Mouse (Mus musculus) gastrocnemius, adult 2 months (tissue): ENCODE data around the gene Slc39a11. TPM values are rescaled to one million over a fixed set of nuclear protein-coding genes. Genes with fewer than 3 reads are reported as not detected.
A peak's percentile ranks its signal among the peaks of the same experiment; 100 is the strongest.

Source experiments
- DNase-seq: peaks from one replicate; pipeline ENCODE4 v3.0.0; 2022
- H3K27ac ChIP-seq: fragments of 200-600 bp; 2 replicates; pipeline ENCODE4 v1.8.1; 2022; ENCODE audit warnings: mild to moderate bottlenecking
- H3K4me3 ChIP-seq: fragments of 200-600 bp; 2 replicates; pipeline ENCODE4 v1.8.1; 2022; ENCODE audit warnings: mild to moderate bottlenecking, moderate library complexity
- CTCF ChIP-seq: fragments of 200-600 bp; IDR thresholded peaks from 2 replicates; pipeline ENCODE4 v1.8.1; 2022; ENCODE audit warnings: antibody characterized with exemption, mild to moderate bottlenecking, moderate library complexity
- intact Hi-C: fragments of 180-260 bp; cut with DNase I; formaldehyde crosslinking; loops from one replicate; pipeline ENCODE4 v1.15.1; 2025
- long read RNA-seq, 2 experiments: library from polyadenylated mRNA; stranded (forward); transcript quantifications; one replicate each; pipeline ENCODE4 v2.0.0; 2021
- total RNA-seq, 2 experiments: library from RNA; stranded (reverse); gene quantifications; 2 replicates each; pipeline ENCODE4 v1.2.3; 2021

Gene Slc39a11
- 1 to 10 TPM; 1.8 to 3.0 TPM for total RNA-seq
- long read RNA-seq, experiment 1, partial matches to known transcripts = 0 of 4 reads
- long read RNA-seq, experiment 1, other reads (novel, unspliced or antisense) = 2 of 4 reads
- long read RNA-seq, experiment 2, partial matches to known transcripts = 0 of 5 reads
- long read RNA-seq, experiment 2, other reads (novel, unspliced or antisense) = 3 of 5 reads

GRCm38 (mm10) chr11:113649353-113650210, at the start of gene Slc39a11:
Gene Slc39a11, minus strand, starts transcription at chr11:113650079.
- H3K4me3 ChIP-seq = peak within 1 kb of the TSS; percentile 86
- DNase-seq = peak; percentile 83
- no peak for TF ChIP-seq CTCF
- intact Hi-C loops = loop anchor here (2.0 to 5.0 kb wide), 4 partner anchors 33 to 161 kb away; partner anchors contain the start of genes Cdc42ep4, D11Wsu47e and Fam104a
- H3K27ac ChIP-seq = peak within 1 kb of the TSS; percentile 95

- intact Hi-C loops = loop anchor here (5.0 kb wide), 2 partner anchors 52 to 53 kb away; partner anchors contain the start of genes Cdc42ep4 and Cog1
- H3K4me3 ChIP-seq = no peak overlapping the region
- no peak for DNase-seq
- H3K27ac ChIP-seq = no peak overlapping the region
- no peak for TF ChIP-seq CTCF
These were observed 49.8 kb upstream of the Slc39a11 start for GRCm38 (mm10) chr11:113699643-113700042.

GRCm38 (mm10) chr11:113698013-113698545, 48.2 kb upstream of the Slc39a11 start:
- intact Hi-C loops = no loop called here
- H3K27ac ChIP-seq = peak overlapping the region; percentile 39
- DNase-seq = peak; percentile 29
- no peak overlapping the region for H3K4me3 ChIP-seq
- TF ChIP-seq CTCF = no peak

GRCm38 (mm10) chr11:113697571-113697970, 47.7 kb upstream of the Slc39a11 start:
- intact Hi-C loops = no loop called here
- no peak overlapping the region for H3K4me3 ChIP-seq
- H3K27ac ChIP-seq = peak overlapping the region; percentile 39
- no peak for TF ChIP-seq CTCF
- no peak for DNase-seq

- intact Hi-C loops = no loop called here
- no peak for TF ChIP-seq CTCF
- no peak overlapping the region for H3K27ac ChIP-seq
- H3K4me3 ChIP-seq = no peak overlapping the region
- no peak for DNase-seq
These were observed 42.0 kb upstream of the Slc39a11 start for GRCm38 (mm10) chr11:113691851-113692250.

- TF ChIP-seq CTCF = no peak
- intact Hi-C loops = no loop called here
- no peak overlapping the region for H3K4me3 ChIP-seq
- DNase-seq = no peak
- no peak overlapping the region for H3K27ac ChIP-seq
These were observed 41.4 kb upstream of the Slc39a11 start for GRCm38 (mm10) chr11:113691318-113691717.

- H3K4me3 ChIP-seq = no peak overlapping the region
- intact Hi-C loops = no loop called here
These were observed 40.6 kb upstream of the Slc39a11 start for GRCm38 (mm10) chr11:113690506-113690905.

GRCm38 (mm10) chr11:113687031-113687430, 37.2 kb upstream of the Slc39a11 start:
- intact Hi-C loops = no loop called here
- no peak for DNase-seq
- H3K4me3 ChIP-seq = no peak overlapping the region
- no peak overlapping the region for H3K27ac ChIP-seq
- no peak for TF ChIP-seq CTCF

More at GRCm38 (mm10) chr11:113690506-113690905, 40.6 kb upstream of the Slc39a11 start:
- TF ChIP-seq CTCF = no peak
- no peak for DNase-seq
- no peak overlapping the region for H3K27ac ChIP-seq

- peak overlapping the region; percentile 92 for H3K27ac ChIP-seq
These were observed 35.0 kb upstream of the Slc39a11 start for GRCm38 (mm10) chr11:113684707-113685426.

GRCm38 (mm10) chr11:113683957-113684706, 34.3 kb upstream of the Slc39a11 start, which contains the start of the genes Fam104a and D11Wsu47e:
Gene Fam104a, minus strand, starts transcription at chr11:113684155.
Gene D11Wsu47e, plus strand, starts transcription at chr11:113684412.
- TF ChIP-seq CTCF = no peak
- DNase-seq = peak; percentile 97
- H3K27ac ChIP-seq = peak within 1 kb of the TSS; percentile 92
- intact Hi-C loops = loop anchor here (5.0 kb wide), 1 partner anchor 37 kb away; the partner anchor contains the start of gene Cog1
- peak within 1 kb of the TSS; percentile 89 for H3K4me3 ChIP-seq

More at GRCm38 (mm10) chr11:113684707-113685426, 35.0 kb upstream of the Slc39a11 start:
- DNase-seq = peak; percentile 10
- no peak for TF ChIP-seq CTCF
- intact Hi-C loops = loop anchor here (5.0 kb wide), 1 partner anchor 38 kb away; the partner anchor contains the start of gene Cog1
- peak overlapping the region; percentile 89 for H3K4me3 ChIP-seq

- Histone ChIP-seq H3K27ac (peak overlapping the region; percentile 92), H3K4me3 (peak overlapping the region; percentile 89)
- DNase-seq = no peak
- no peak for TF ChIP-seq CTCF
- intact Hi-C loops = loop anchor here (5.0 kb wide), 1 partner anchor 36 kb away; the partner anchor contains the start of gene Cog1
These were observed 33.7 kb upstream of the Slc39a11 start for GRCm38 (mm10) chr11:113683627-113683956.
